Mouse (Mus musculus): ENCODE results near the gene Tmem97.

DNA sequence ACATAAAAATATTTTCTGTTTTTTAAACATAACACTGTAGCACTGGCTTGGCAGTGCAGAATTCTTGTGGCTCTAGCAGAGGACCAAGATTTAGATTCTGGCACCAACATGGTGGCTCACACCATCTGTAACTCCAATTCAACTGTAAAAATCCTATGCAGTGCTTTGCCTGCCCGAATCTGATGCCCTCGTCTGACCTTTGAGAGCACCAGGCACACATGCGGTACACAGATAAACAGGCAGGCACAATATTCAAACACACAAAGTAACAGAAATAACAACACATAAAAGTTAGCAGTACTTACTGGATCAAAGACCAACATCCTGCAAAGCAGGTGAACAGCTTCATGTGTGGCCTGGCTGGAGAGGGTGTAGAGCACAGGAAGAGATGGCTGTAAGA is 24.0 kb upstream of the Tmem97 start:
- TF ChIP-seq POLR2A (IDR thresholded peaks at IDR 0.05; ENCODE audit: borderline replicate concordance, control insufficient read depth, low read depth, low read length) (no peak), CTCF (IDR thresholded peaks at IDR 0.05; ENCODE audit: control insufficient read depth, insufficient read depth, low read length) (no peak)
